Mouse (Mus musculus): ENCODE data around the gene Stx19. TPM values are rescaled to one million over a fixed set of nuclear protein-coding genes. Genes with fewer than 3 reads are reported as not detected.

Stx19 gene
- polyA plus RNA-seq, 1 experiment from 2014 or later = 0.11 TPM

- Histone ChIP-seq H3K4me2 (peak overlapping the region; percentile 43), H3K4me1 (replicated peaks; ENCODE audit: control insufficient read depth, insufficient read depth, low read length) (peaks cover 3% of the 10 kb centered on the region)
- 52% methylated on average over 6 of the region's 6 CpGs for WGBS
Measured at GRCm38 (mm10) chr16:62855385-62855784, 40.9 kb downstream of the Stx19 start.

GRCm38 (mm10) chr16:62856273-62856672, 41.8 kb downstream of the Stx19 start:
- Histone ChIP-seq H3K27ac (ENCODE audit: low read depth, low read length) (no peak overlapping the region), H3K4me2 (peak overlapping the region; percentile 43; the same call in 1 of the 2 replicates)

More at GRCm38 (mm10) chr16:62855385-62855784, 40.9 kb downstream of the Stx19 start:
- H3K9ac ChIP-seq (ENCODE audit: low read depth, low read length) = no peak overlapping the region
- H3K9me3 ChIP-seq (ENCODE audit: control insufficient read depth, low read length) = no peaks in the 10 kb centered on the region
- DNase-seq (ENCODE audit: low spot score) (no peak), ATAC-seq (replicated peaks; ENCODE audit: low FRiP score) (no peak)
- H3K36me3 ChIP-seq (ENCODE audit: control insufficient read depth, insufficient read depth, low read length) = no peaks in the 10 kb centered on the region
- no peaks in the 10 kb centered on the region for H3K27me3 ChIP-seq (replicated peaks; ENCODE audit: control insufficient read depth, insufficient read depth, low read length)
- no peak overlapping the region for H3K27ac ChIP-seq (ENCODE audit: low read depth, low read length)
- H3K4me3 ChIP-seq (ENCODE audit: low read depth, low read length) = peak overlapping the region; percentile 65; the same call in 1 of the 2 replicates

GRCm38 (mm10) chr16:62857498-62857897, 43.0 kb downstream of the Stx19 start:
- H3K36me3 ChIP-seq (ENCODE audit: control insufficient read depth, insufficient read depth, low read length) = no peaks in the 10 kb centered on the region
- peaks cover 3% of the 10 kb centered on the region for H3K4me1 ChIP-seq (replicated peaks; ENCODE audit: control insufficient read depth, insufficient read depth, low read length)
- no peak overlapping the region for H3K4me2 ChIP-seq
- H3K9ac ChIP-seq (ENCODE audit: low read depth, low read length) = no peak overlapping the region
- ATAC-seq (replicated peaks; ENCODE audit: low FRiP score) = no peak
- H3K27ac ChIP-seq (ENCODE audit: low read depth, low read length) = no peak overlapping the region
- 59% methylated on average over 2 of the region's 2 CpGs for WGBS
- H3K27me3 ChIP-seq (replicated peaks; ENCODE audit: control insufficient read depth, insufficient read depth, low read length) = no peaks in the 10 kb centered on the region
- H3K9me3 ChIP-seq (ENCODE audit: control insufficient read depth, low read length) = no peaks in the 10 kb centered on the region
- H3K4me3 ChIP-seq (ENCODE audit: low read depth, low read length) = no peak overlapping the region
- DNase-seq (ENCODE audit: low spot score) = no peak

More at GRCm38 (mm10) chr16:62856273-62856672, 41.8 kb downstream of the Stx19 start:
- H3K9ac ChIP-seq (ENCODE audit: low read depth, low read length) = no peak overlapping the region
- no peaks in the 10 kb centered on the region for H3K27me3 ChIP-seq (replicated peaks; ENCODE audit: control insufficient read depth, insufficient read depth, low read length)
- DNase-seq (ENCODE audit: low spot score) (no peak), ATAC-seq (replicated peaks; ENCODE audit: low FRiP score) (no peak)
- H3K36me3 ChIP-seq (ENCODE audit: control insufficient read depth, insufficient read depth, low read length) = no peaks in the 10 kb centered on the region
- H3K4me3 ChIP-seq (ENCODE audit: low read depth, low read length) = no peak overlapping the region
- no peaks in the 10 kb centered on the region for H3K9me3 ChIP-seq (ENCODE audit: control insufficient read depth, low read length)
- WGBS = 66% methylated on average over 2 of the region's 2 CpGs
- H3K4me1 ChIP-seq (replicated peaks; ENCODE audit: control insufficient read depth, insufficient read depth, low read length) = peaks cover 3% of the 10 kb centered on the region

- Histone ChIP-seq H3K36me3 (ENCODE audit: control insufficient read depth, insufficient read depth, low read length) (no peaks in the 10 kb centered on the region), H3K27me3 (replicated peaks; ENCODE audit: control insufficient read depth, insufficient read depth, low read length) (no peaks in the 10 kb centered on the region), H3K4me1 (replicated peaks; ENCODE audit: control insufficient read depth, insufficient read depth, low read length) (peaks cover 3% of the 10 kb centered on the region), H3K9ac (ENCODE audit: low read depth, low read length) (no peak overlapping the region), H3K4me2 (no peak overlapping the region), H3K27ac (ENCODE audit: low read depth, low read length) (no peak overlapping the region), H3K4me3 (ENCODE audit: low read depth, low read length) (no peak overlapping the region), H3K9me3 (ENCODE audit: control insufficient read depth, low read length) (no peaks in the 10 kb centered on the region)
- DNase-seq (ENCODE audit: low spot score) (no peak), ATAC-seq (replicated peaks; ENCODE audit: low FRiP score) (no peak)
- WGBS = 89% methylated on average over 1 of the region's 1 CpGs
Measured at GRCm38 (mm10) chr16:62858018-62858417, 43.5 kb downstream of the Stx19 start.

GRCm38 (mm10) chr16:62860140-62860539, 45.7 kb downstream of the Stx19 start:
- Histone ChIP-seq H3K27ac (ENCODE audit: low read depth, low read length) (no peak overlapping the region), H3K9ac (ENCODE audit: low read depth, low read length) (no peak overlapping the region), H3K4me2 (no peak overlapping the region), H3K27me3 (replicated peaks; ENCODE audit: control insufficient read depth, insufficient read depth, low read length) (no peaks in the 10 kb centered on the region), H3K4me1 (replicated peaks; ENCODE audit: control insufficient read depth, insufficient read depth, low read length) (peaks cover 3% of the 10 kb centered on the region), H3K4me3 (ENCODE audit: low read depth, low read length) (no peak overlapping the region), H3K36me3 (ENCODE audit: control insufficient read depth, insufficient read depth, low read length) (no peaks in the 10 kb centered on the region; the same call in 1 of the 2 replicates), H3K9me3 (ENCODE audit: control insufficient read depth, low read length) (no peaks in the 10 kb centered on the region)
- DNase-seq (ENCODE audit: low spot score) = no peak
- no peak for ATAC-seq (replicated peaks; ENCODE audit: low FRiP score)
- WGBS = 70% methylated on average over 1 of the region's 1 CpGs

DNA sequence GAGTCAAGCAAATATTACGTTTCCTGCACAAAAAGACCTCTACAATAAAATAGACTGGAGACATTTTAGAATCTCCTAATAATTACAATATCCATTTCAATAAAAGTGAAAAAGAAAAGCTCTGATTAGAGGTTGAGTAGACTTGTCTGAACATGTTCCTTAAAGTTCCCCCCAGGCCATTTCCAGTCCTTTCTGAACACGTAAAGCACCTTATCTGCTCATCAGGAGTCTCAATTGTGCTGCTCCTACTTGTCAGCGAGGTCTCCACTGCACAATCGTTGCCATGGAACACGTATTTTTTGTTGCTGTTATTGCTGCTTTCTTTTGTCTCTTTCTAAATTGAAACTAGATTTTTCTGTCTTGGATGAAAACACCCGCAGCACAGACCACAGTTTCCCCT, 47.0 kb downstream of the Stx19 start:
- H3K4me3 ChIP-seq (ENCODE audit: low read depth, low read length) = no peak overlapping the region
- no peaks in the 10 kb centered on the region; the same call in 1 of the 2 replicates for H3K36me3 ChIP-seq (ENCODE audit: control insufficient read depth, insufficient read depth, low read length)
- H3K4me1 ChIP-seq (replicated peaks; ENCODE audit: control insufficient read depth, insufficient read depth, low read length) = no peaks in the 10 kb centered on the region
- 60% methylated on average over 6 of the region's 6 CpGs for WGBS
- no peaks in the 10 kb centered on the region for H3K27me3 ChIP-seq (replicated peaks; ENCODE audit: control insufficient read depth, insufficient read depth, low read length)
- H3K4me2 ChIP-seq = no peak overlapping the region; the same call in 1 of the 2 replicates
- no peak for ATAC-seq (replicated peaks; ENCODE audit: low FRiP score)
- no peaks in the 10 kb centered on the region for H3K9me3 ChIP-seq (ENCODE audit: control insufficient read depth, low read length)
- H3K9ac ChIP-seq (ENCODE audit: low read depth, low read length) = no peak overlapping the region
- H3K27ac ChIP-seq (ENCODE audit: low read depth, low read length) = no peak overlapping the region
- no peak for DNase-seq (ENCODE audit: low spot score)

DNA sequence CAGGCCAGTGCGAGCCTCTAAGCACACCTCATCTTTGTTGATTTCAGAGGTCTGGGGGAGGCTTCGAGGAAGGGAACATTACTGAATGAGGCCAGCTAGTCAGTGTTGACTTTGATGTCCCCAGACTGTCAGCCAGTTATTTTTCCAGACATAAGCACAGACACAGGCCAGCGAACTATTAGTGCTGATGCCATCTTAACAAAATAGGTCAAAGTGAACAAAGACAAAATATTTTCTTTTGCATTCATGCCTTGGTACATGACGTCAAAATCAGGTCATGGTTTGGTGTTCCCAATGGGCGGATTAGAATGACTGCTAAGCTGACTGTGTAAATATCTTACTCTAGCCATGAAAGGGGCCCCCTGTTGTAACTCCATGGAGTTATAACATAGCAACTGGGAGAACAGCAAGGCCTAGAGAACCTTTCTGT, 58.2 kb downstream of the Stx19 start:
- WGBS = 80% methylated on average over 5 of the region's 5 CpGs
- H3K4me2 ChIP-seq = no peak overlapping the region
- no peaks in the 10 kb centered on the region for H3K4me1 ChIP-seq (replicated peaks; ENCODE audit: control insufficient read depth, insufficient read depth, low read length)
- no peaks in the 10 kb centered on the region for H3K27me3 ChIP-seq (replicated peaks; ENCODE audit: control insufficient read depth, insufficient read depth, low read length)
- H3K9me3 ChIP-seq (ENCODE audit: control insufficient read depth, low read length) = no peaks in the 10 kb centered on the region
- DNase-seq (ENCODE audit: low spot score) (no peak), ATAC-seq (replicated peaks; ENCODE audit: low FRiP score) (no peak)
- no peak overlapping the region for H3K27ac ChIP-seq (ENCODE audit: low read depth, low read length)
- H3K9ac ChIP-seq (ENCODE audit: low read depth, low read length) = no peak overlapping the region
- H3K4me3 ChIP-seq (ENCODE audit: low read depth, low read length) = no peak overlapping the region
- no peaks in the 10 kb centered on the region for H3K36me3 ChIP-seq (ENCODE audit: control insufficient read depth, insufficient read depth, low read length)

DNA sequence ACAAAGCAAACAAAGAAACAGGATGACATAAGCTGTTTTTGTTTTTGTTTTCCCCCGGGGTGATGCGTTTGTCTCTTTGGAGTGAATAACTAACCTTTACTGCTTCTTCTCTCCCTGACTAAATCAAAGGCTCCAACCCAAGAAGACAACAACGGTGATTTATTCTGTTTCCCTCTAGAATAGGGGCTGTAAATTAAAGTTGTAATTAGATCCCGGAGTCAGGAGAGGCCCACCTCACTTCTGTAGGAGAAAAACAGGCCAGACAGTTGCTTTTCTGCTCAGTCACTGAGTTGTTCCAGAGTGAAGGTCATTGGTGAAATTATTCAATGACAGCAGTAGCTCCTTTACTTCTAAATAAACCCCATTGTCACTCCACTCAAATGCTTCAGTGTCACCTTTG, 58.7 kb downstream of the Stx19 start:
- Histone ChIP-seq H3K27ac (ENCODE audit: low read depth, low read length) (no peak overlapping the region), H3K9me3 (ENCODE audit: control insufficient read depth, low read length) (no peaks in the 10 kb centered on the region)

More for the DNA sequence above, 58.7 kb downstream of the Stx19 start:
- no peak overlapping the region for H3K4me2 ChIP-seq
- no peaks in the 10 kb centered on the region for H3K4me1 ChIP-seq (replicated peaks; ENCODE audit: control insufficient read depth, insufficient read depth, low read length)
- DNase-seq (ENCODE audit: low spot score) (no peak), ATAC-seq (replicated peaks; ENCODE audit: low FRiP score) (no peak)
- no peaks in the 10 kb centered on the region for H3K27me3 ChIP-seq (replicated peaks; ENCODE audit: control insufficient read depth, insufficient read depth, low read length)
- H3K9ac ChIP-seq (ENCODE audit: low read depth, low read length) = no peak overlapping the region
- no peaks in the 10 kb centered on the region for H3K36me3 ChIP-seq (ENCODE audit: control insufficient read depth, insufficient read depth, low read length)
- no peak overlapping the region for H3K4me3 ChIP-seq (ENCODE audit: low read depth, low read length)
- 79% methylated on average over 4 of the region's 4 CpGs for WGBS

Data from liver, embryonic 11.5 days (tissue).